Mouse (Mus musculus): ENCODE measurements at regions not wholly inside any gene's neighbourhood (a gene's known extent, or its start where the extent isn't known, plus 50 kb on each side); places are given as distances from the start of the nearest gene placed in this dataset.

DNA sequence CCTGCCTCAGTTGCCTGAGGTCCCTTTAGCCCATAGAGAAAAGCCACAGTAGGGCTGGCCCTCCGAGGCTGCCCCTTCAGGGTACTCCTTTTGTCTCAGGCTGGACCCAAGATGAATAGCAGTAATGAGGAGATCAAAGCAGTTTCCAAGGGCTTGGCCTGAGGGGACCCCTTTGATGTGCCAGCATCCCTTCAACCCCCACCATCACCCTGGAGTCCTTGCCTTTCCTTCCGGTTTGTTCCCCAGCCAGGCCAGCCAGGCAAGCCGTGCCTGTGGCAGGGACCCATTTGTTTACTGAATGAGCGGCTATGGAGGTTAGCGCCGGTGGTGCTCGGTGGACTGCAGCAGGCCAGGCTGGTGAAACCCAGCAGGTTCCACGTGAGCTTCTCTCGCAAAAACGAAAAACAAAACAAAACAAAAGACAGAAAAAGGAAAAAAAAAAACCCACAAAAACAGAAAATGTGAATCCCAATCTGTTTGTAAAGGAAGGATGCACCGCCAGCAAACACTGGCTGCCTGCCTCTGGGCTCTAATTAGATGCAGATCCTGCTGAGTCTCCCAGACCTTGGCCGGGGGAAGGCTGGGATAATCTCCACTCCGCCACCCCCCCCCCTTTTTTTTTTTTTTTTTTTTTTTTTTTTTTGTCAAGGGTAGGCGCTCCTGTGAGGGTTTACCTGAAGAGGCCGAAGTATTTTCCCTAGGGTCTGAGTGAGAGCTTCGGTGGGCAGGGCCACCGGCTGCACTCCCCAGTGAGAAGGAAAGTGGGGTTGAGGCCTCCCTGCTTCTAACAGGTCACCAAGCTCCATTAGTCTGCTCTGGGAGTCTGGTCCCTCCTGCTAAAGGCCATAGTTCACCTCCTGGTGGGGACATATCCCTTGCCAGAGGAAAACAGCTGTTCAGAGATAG lies 127.8 kb upstream of the Bcor start:
- Histone ChIP-seq H3K4me3 (ENCODE audit: low read depth, low read length) (no peak overlapping the region), H3K9ac (ENCODE audit: low read length) (no peak overlapping the region), H3K27me3 (replicated peaks; ENCODE audit: control insufficient read depth, insufficient read depth, low read length) (0 out of 2 replicates have a peak, but pooled peaks cover 3% of the 10 kb centered on the region), H3K27ac (ENCODE audit: low read depth, low read length) (0 out of 2 replicates have a peak overlapping the region, but pooled peaks have one; percentile 33), H3K9me3 (replicated peaks; ENCODE audit: control insufficient read depth, low read length) (no peaks in the 10 kb centered on the region), H3K36me3 (ENCODE audit: control insufficient read depth, insufficient read depth, low read length) (no peaks in the 10 kb centered on the region), H3K4me1 (ENCODE audit: control insufficient read depth, insufficient read depth, low read length) (no peaks in the 10 kb centered on the region), H3K4me2 (ENCODE audit: low read length) (peak overlapping the region; percentile 14; the same call in 1 of the 2 replicates)
- 0 out of 2 replicates have a peak, but pooled peaks have one; percentile 26 for ATAC-seq
- 23% methylated on average over 15 of the region's 17 CpGs for WGBS
- peak; percentile 51 for DNase-seq (ENCODE audit: low spot score)

DNA sequence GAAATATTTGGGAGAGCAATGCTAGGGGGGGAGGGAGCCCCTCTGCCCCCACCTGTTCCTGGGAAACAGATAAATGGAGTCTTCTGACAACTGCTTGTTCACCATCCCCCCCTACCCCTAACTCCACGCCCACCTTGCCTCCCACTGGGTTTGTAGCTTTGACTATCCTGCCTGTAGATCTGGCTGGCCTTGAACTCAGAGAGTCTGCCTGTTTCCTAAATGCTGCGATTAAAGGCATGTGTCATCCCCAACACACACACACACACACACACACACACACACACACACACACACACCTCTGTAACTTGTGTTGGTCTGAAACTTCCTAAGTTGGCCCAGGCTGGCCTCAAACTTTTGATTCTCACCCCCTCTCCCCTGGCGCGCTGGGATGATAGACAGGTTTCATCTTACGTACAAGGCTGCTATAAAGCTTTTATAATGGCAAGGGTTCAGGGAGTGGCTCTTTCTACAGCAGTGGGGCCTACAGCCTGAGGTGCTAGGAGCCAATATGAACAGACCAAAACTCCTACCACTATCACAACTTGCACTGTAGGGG lies 128.5 kb upstream of the Bcor start:
- no peak for DNase-seq (ENCODE audit: low spot score)
- 49% methylated on average over 5 of the region's 5 CpGs for WGBS
- ATAC-seq, result no peak
- H3K27me3 ChIP-seq (replicated peaks; ENCODE audit: control insufficient read depth, insufficient read depth, low read length), result 0 out of 2 replicates have a peak, but pooled peaks cover 3% of the 10 kb centered on the region
- H3K9me3 ChIP-seq (replicated peaks; ENCODE audit: control insufficient read depth, low read length), result no peaks in the 10 kb centered on the region
- no peak overlapping the region for H3K4me2 ChIP-seq (ENCODE audit: low read length)
- no peak overlapping the region for H3K4me3 ChIP-seq (ENCODE audit: low read depth, low read length)
- no peak overlapping the region for H3K9ac ChIP-seq (ENCODE audit: low read length)
- no peaks in the 10 kb centered on the region for H3K36me3 ChIP-seq (ENCODE audit: control insufficient read depth, insufficient read depth, low read length)
- H3K27ac ChIP-seq (ENCODE audit: low read depth, low read length), result no peak overlapping the region
- H3K4me1 ChIP-seq (ENCODE audit: control insufficient read depth, insufficient read depth, low read length), result no peaks in the 10 kb centered on the region

DNA sequence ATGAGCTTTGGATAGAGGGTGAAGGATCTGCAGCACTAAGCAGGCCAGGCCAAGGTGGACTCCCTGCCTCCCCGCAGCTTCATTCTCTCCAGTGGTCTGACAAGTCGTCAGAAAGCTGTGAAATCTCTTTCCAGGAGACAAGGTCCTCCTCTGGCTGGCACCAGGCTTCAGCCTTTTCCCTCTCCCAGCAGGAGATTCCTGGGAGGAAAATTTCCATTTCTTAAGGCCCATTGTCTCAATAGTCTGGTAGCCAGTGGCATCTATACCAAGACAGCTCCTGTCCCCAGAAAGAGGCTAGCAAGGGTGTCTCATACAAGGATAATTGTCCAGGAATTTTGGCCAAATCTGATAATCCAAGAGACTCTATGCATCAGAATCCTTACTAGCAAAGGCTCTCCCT lies 133.0 kb upstream of the Bcor start:
- no peak overlapping the region for H3K9ac ChIP-seq (ENCODE audit: low read length)
- H3K27ac ChIP-seq (ENCODE audit: low read depth, low read length), result no peak overlapping the region
- no peak overlapping the region for H3K4me3 ChIP-seq (ENCODE audit: low read depth, low read length)
- no peaks in the 10 kb centered on the region for H3K36me3 ChIP-seq (ENCODE audit: control insufficient read depth, insufficient read depth, low read length)
- no peak overlapping the region for H3K4me2 ChIP-seq (ENCODE audit: low read length)
- ATAC-seq (no peak), DNase-seq (ENCODE audit: low spot score) (no peak)
- H3K9me3 ChIP-seq (replicated peaks; ENCODE audit: control insufficient read depth, low read length), result no peaks in the 10 kb centered on the region
- H3K27me3 ChIP-seq (replicated peaks; ENCODE audit: control insufficient read depth, insufficient read depth, low read length), result no peaks in the 10 kb centered on the region
- WGBS, result 14% methylated on average over 2 of the region's 2 CpGs
- H3K4me1 ChIP-seq (ENCODE audit: control insufficient read depth, insufficient read depth, low read length), result no peaks in the 10 kb centered on the region

DNA sequence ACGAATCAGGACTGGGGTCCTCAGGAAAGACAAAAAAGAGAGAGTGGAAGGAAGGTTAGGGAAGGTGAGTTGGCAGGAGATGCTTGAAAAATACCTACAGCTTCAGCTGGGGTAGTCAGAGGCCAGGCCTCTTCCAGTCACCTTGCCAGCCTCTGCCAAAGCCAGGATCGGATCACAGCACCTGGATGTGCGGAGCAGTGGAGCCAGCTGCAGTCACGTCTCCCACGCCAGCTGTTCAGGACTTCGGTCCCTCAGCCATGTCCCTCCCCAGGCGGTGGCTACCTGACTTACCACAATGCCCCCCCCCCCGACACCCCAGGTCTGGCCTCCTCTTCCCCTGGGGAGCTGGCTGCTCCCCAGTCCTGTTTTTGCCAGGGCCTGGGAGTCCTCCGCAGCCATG lies 134.3 kb upstream of the Bcor start:
- no peaks in the 10 kb centered on the region for H3K36me3 ChIP-seq (ENCODE audit: control insufficient read depth, insufficient read depth, low read length)
- no peak for DNase-seq (ENCODE audit: low spot score)
- no peak for ATAC-seq

DNA sequence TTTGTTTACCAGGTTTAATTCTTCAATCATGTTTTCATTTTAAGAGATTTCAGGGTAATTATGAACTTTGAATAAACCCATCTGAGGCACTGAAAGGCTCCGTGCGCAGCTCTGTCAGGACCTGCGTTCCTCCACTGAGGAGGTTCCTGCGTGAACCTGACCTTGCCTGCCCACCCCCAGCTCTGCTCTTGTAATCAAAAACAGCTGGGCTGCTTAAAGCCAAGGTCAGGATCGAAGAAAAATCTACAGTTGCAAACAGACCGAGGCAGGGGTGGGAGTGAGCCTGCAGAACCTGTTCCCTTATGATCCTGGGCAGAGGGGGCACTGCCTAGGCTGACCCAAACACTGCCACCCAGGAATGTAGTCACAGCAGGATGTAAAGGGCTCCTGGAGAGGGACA lies 134.8 kb upstream of the Bcor start:
- Histone ChIP-seq H3K4me2 (ENCODE audit: low read length) (no peak overlapping the region), H3K9ac (ENCODE audit: low read length) (no peak overlapping the region), H3K27ac (ENCODE audit: low read depth, low read length) (no peak overlapping the region), H3K27me3 (replicated peaks; ENCODE audit: control insufficient read depth, insufficient read depth, low read length) (no peaks in the 10 kb centered on the region), H3K4me1 (ENCODE audit: control insufficient read depth, insufficient read depth, low read length) (no peaks in the 10 kb centered on the region), H3K9me3 (replicated peaks; ENCODE audit: control insufficient read depth, low read length) (no peaks in the 10 kb centered on the region), H3K36me3 (ENCODE audit: control insufficient read depth, insufficient read depth, low read length) (no peaks in the 10 kb centered on the region), H3K4me3 (ENCODE audit: low read depth, low read length) (no peak overlapping the region)
- 23% methylated on average over 6 of the region's 6 CpGs for WGBS
- DNase-seq (ENCODE audit: low spot score) (no peak), ATAC-seq (no peak)

More for the DNA sequence above, 134.3 kb upstream of the Bcor start:
- Histone ChIP-seq H3K4me1 (ENCODE audit: control insufficient read depth, insufficient read depth, low read length) (no peaks in the 10 kb centered on the region), H3K4me3 (ENCODE audit: low read depth, low read length) (no peak overlapping the region), H3K27me3 (replicated peaks; ENCODE audit: control insufficient read depth, insufficient read depth, low read length) (no peaks in the 10 kb centered on the region), H3K4me2 (ENCODE audit: low read length) (no peak overlapping the region), H3K9me3 (replicated peaks; ENCODE audit: control insufficient read depth, low read length) (no peaks in the 10 kb centered on the region), H3K27ac (ENCODE audit: low read depth, low read length) (no peak overlapping the region), H3K9ac (ENCODE audit: low read length) (no peak overlapping the region)
- 62% methylated on average over 9 of the region's 9 CpGs for WGBS

GRCm38 (mm10) chrX:12296264-12297053 lies 136.3 kb upstream of the Bcor start:
- Histone ChIP-seq H3K27me3 (replicated peaks; ENCODE audit: control insufficient read depth, insufficient read depth, low read length) (no peaks in the 10 kb centered on the region), H3K27ac (ENCODE audit: low read depth, low read length) (no peak overlapping the region), H3K36me3 (ENCODE audit: control insufficient read depth, insufficient read depth, low read length) (no peaks in the 10 kb centered on the region), H3K4me2 (ENCODE audit: low read length) (no peak overlapping the region), H3K9ac (ENCODE audit: low read length) (no peak overlapping the region), H3K4me3 (ENCODE audit: low read depth, low read length) (no peak overlapping the region), H3K9me3 (replicated peaks; ENCODE audit: control insufficient read depth, low read length) (no peaks in the 10 kb centered on the region), H3K4me1 (ENCODE audit: control insufficient read depth, insufficient read depth, low read length) (no peaks in the 10 kb centered on the region)
- WGBS, result 72% methylated on average over 9 of the region's 9 CpGs
- no peak for ATAC-seq
- peak; percentile 19 for DNase-seq (ENCODE audit: low spot score)

DNA sequence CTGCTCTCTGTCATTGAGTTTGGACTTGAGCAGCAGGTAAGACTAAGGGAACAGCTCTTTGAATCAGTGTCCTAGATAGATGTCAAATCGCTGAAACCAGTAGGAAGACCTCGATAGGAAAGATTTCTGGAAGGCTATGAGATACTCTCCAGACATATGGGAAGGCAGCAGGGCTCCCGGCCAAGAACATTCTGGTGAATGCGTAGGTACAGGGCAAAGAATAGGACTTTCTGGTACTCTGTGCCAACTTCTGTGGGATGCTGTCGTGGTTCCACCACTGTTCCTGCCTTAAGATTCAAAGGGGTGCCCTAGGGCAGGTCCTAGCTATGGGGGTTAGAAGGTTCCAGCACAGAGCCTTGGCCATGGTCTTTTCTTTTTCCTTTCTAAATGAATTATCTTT lies 138.5 kb upstream of the Bcor start:
- no peak overlapping the region for H3K4me3 ChIP-seq (ENCODE audit: low read depth, low read length)
- 77% methylated on average over 5 of the region's 5 CpGs for WGBS
- no peak for ATAC-seq

DNA sequence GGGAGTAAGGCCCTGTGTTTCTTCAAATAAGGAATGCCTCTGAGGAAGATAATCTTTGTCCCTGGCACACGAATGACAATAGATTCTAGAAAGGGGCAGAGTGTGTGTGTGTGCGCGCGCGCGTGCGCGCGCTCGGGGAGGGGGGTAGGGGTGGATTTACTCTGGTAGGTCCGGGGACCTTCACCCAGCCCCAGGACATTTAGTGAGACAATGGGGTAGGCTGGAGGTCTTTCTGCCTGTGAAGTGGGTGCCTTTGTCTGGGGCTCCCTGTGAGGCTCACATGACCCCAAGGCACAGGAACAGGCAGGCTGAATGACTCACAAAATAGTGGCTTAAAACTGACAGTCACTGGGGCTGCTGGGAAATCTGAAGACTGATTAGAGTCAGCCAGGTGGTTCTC lies 139.1 kb upstream of the Bcor start:
- ATAC-seq, result no peak
- H3K4me1 ChIP-seq (ENCODE audit: control insufficient read depth, insufficient read depth, low read length), result no peaks in the 10 kb centered on the region
- no peaks in the 10 kb centered on the region for H3K27me3 ChIP-seq (replicated peaks; ENCODE audit: control insufficient read depth, insufficient read depth, low read length)

More for the DNA sequence above, 138.5 kb upstream of the Bcor start:
- Histone ChIP-seq H3K9ac (ENCODE audit: low read length) (no peak overlapping the region), H3K36me3 (ENCODE audit: control insufficient read depth, insufficient read depth, low read length) (no peaks in the 10 kb centered on the region), H3K27me3 (replicated peaks; ENCODE audit: control insufficient read depth, insufficient read depth, low read length) (no peaks in the 10 kb centered on the region), H3K9me3 (replicated peaks; ENCODE audit: control insufficient read depth, low read length) (no peaks in the 10 kb centered on the region), H3K4me1 (ENCODE audit: control insufficient read depth, insufficient read depth, low read length) (no peaks in the 10 kb centered on the region), H3K27ac (ENCODE audit: low read depth, low read length) (no peak overlapping the region), H3K4me2 (ENCODE audit: low read length) (no peak overlapping the region)
- no peak for DNase-seq (ENCODE audit: low spot score)

More for the DNA sequence above, 139.1 kb upstream of the Bcor start:
- no peak overlapping the region for H3K9ac ChIP-seq (ENCODE audit: low read length)
- H3K27ac ChIP-seq (ENCODE audit: low read depth, low read length), result no peak overlapping the region
- H3K4me3 ChIP-seq (ENCODE audit: low read depth, low read length), result no peak overlapping the region
- no peaks in the 10 kb centered on the region for H3K36me3 ChIP-seq (ENCODE audit: control insufficient read depth, insufficient read depth, low read length)
- no peak for DNase-seq (ENCODE audit: low spot score)
- 81% methylated on average over 11 of the region's 11 CpGs for WGBS
- no peaks in the 10 kb centered on the region for H3K9me3 ChIP-seq (replicated peaks; ENCODE audit: control insufficient read depth, low read length)
- H3K4me2 ChIP-seq (ENCODE audit: low read length), result no peak overlapping the region
